Mouse (Mus musculus): Measurements from ENCODE around the gene Lrrk1.

Gene Lrrk1

GRCm38 (mm10) chr7:66297656-66298021 lies 90.5 kb downstream of the Lrrk1 start:
- DNase-seq, result no peak

GRCm38 (mm10) chr7:66296921-66297655 lies 91.1 kb downstream of the Lrrk1 start:
- DNase-seq, result no peak

GRCm38 (mm10) chr7:66292552-66293376 lies 95.4 kb downstream of the Lrrk1 start:
- DNase-seq, result peak; percentile 45

- no peak for DNase-seq
Observed at GRCm38 (mm10) chr7:66292010-66292409, 96.1 kb downstream of the Lrrk1 start.

- DNase-seq, result no peak
Observed at GRCm38 (mm10) chr7:66282984-66283612, 105.1 kb downstream of the Lrrk1 start.

GRCm38 (mm10) chr7:66282265-66282664 lies 105.9 kb downstream of the Lrrk1 start:
- no peak for DNase-seq

- no peak for DNase-seq
Observed at GRCm38 (mm10) chr7:66278001-66278400, 110.1 kb downstream of the Lrrk1 start.

- DNase-seq, result no peak
Observed at GRCm38 (mm10) chr7:66273494-66273893, 114.7 kb downstream of the Lrrk1 start.

- no peak for DNase-seq
Observed at GRCm38 (mm10) chr7:66271226-66271625, 116.9 kb downstream of the Lrrk1 start.

GRCm38 (mm10) chr7:66266942-66267850 lies 121.0 kb downstream of the Lrrk1 start:
- no peak for DNase-seq

GRCm38 (mm10) chr7:66263421-66263820 lies 124.7 kb downstream of the Lrrk1 start:
- DNase-seq, result no peak

GRCm38 (mm10) chr7:66262570-66263156 lies 125.5 kb downstream of the Lrrk1 start:
- no peak for DNase-seq

GRCm38 (mm10) chr7:66260763-66261390 lies 127.3 kb downstream of the Lrrk1 start:
- DNase-seq, result no peak

- no peak for DNase-seq
Observed at GRCm38 (mm10) chr7:66260295-66260694, 127.9 kb downstream of the Lrrk1 start.

GRCm38 (mm10) chr7:66259436-66260206 lies 128.5 kb downstream of the Lrrk1 start:
- DNase-seq, result no peak

- DNase-seq, result no peak
Observed at GRCm38 (mm10) chr7:66258997-66259396, 129.2 kb downstream of the Lrrk1 start.

GRCm38 (mm10) chr7:66257232-66257631 lies 130.9 kb downstream of the Lrrk1 start:
- no peak for DNase-seq

GRCm38 (mm10) chr7:66256441-66256840 lies 131.7 kb downstream of the Lrrk1 start:
- DNase-seq, result no peak

GRCm38 (mm10) chr7:66254993-66255392 lies 133.2 kb downstream of the Lrrk1 start:
- no peak for DNase-seq

- DNase-seq, result no peak
Observed at GRCm38 (mm10) chr7:66253975-66254651, 134.0 kb downstream of the Lrrk1 start.
